Mouse (Mus musculus) common myeloid progenitor, adult 5-6 weeks (primary cell): Measurements from ENCODE around the gene Grm2. TPM values are rescaled to one million over a fixed set of nuclear protein-coding genes. Genes with fewer than 3 reads are reported as not detected.

Source experiments
- total RNA-seq: library from RNA; stranded (forward); fragments of 200-1000, 187-1606 nt; gene quantifications from 2 replicates; pipeline ENCODE4 v1.2.3, GENCODE M21; 2017

The Grm2 gene
- total RNA-seq, 1 experiment from 2014 or later = not detected

Other genes with a start within 250 kb of the Grm2 start
- gene Rpl29, start 226.6 kb downstream of the Grm2 start, total RNA-seq = 1,609 and 1,977 TPM in 2 replicates
- gene Acy1, start 217.8 kb downstream of the Grm2 start, total RNA-seq = 23.8 and 30.1 TPM in 2 replicates
- 10.0 and 13.4 TPM in 2 replicates for gene Abhd14b, start 208.6 kb downstream of the Grm2 start, total RNA-seq
- gene Abhd14a, start 208.4 kb downstream of the Grm2 start, total RNA-seq = 22.0 and 28.9 TPM in 2 replicates
- 2.3 and 3.3 TPM in 2 replicates for gene Pcbp4, start 202.8 kb downstream of the Grm2 start, total RNA-seq
- not detected in 2 replicates for gene Gpr62, start 190.1 kb downstream of the Grm2 start, total RNA-seq
- gene Rrp9, start 180.1 kb downstream of the Grm2 start, total RNA-seq = 43.9 and 64.9 TPM in 2 replicates
- 11.0 and 15.3 TPM in 2 replicates for gene Parp3, start 179.1 kb downstream of the Grm2 start, total RNA-seq
- gene Iqcf1, start 156.1 kb downstream of the Grm2 start, total RNA-seq = not detected in 2 replicates
- not detected in 2 replicates for gene Iqcf5, start 141.5 kb downstream of the Grm2 start, total RNA-seq
- not detected in 2 replicates for gene Iqcf3, start 94.5 kb downstream of the Grm2 start, total RNA-seq
- not detected in 2 replicates for gene Iqcf4, start 85.1 kb downstream of the Grm2 start, total RNA-seq
- not detected in 2 replicates for gene Iqcf6, start 29.5 kb downstream of the Grm2 start, total RNA-seq
- 20.0 and 29.3 TPM in 2 replicates for gene Tex264, start 29.8 kb upstream of the Grm2 start, total RNA-seq
- 16.2 and 21.5 TPM in 2 replicates for gene Rad54l2, start 133.1 kb upstream of the Grm2 start, total RNA-seq
- gene Dcaf1, start 165.8 kb upstream of the Grm2 start, total RNA-seq = 52.9 and 79.1 TPM in 2 replicates
- 23.6 and 29.1 TPM in 2 replicates for gene Rbm15b, start 231.3 kb upstream of the Grm2 start, total RNA-seq
- 160 and 252 TPM in 2 replicates for gene Manf, start 235.9 kb upstream of the Grm2 start, total RNA-seq